Mouse (Mus musculus): ENCODE data around the gene Lrch3.

DNA sequence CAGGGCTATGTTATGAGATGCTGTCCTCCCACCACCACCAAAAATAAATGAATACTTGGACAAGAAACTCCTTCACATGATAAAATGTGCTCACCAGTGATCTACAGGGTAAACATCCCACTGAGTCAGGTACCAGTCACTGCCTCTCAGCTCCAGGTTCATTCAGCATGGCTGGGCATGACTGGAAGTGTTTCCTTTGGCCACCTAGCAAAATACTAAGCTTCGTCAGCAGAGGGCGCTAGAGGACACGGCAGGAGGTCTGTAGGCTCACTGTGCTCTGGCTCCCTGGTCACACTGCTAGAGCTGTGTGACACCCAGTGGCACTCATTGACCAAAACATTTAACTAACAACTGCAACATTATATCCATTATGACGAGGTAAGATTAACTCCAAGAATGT is 109.8 kb downstream of the Lrch3 start:
- TF ChIP-seq EP300 (IDR thresholded peaks at IDR 0.05; ENCODE audit: low read depth) (no peak), CTCF (IDR thresholded peaks at IDR 0.05; ENCODE audit: low read depth) (peak; percentile 99)

All from heart, postnatal 0 days (tissue).